ENCODE assay signal across 17 mouse cellular contexts in genomic region chrX:143881806-143882468, GRCm38 (mm10). TPM values are rescaled to one million over a fixed set of nuclear protein-coding genes. Genes with fewer than 3 reads are reported as not detected.
DNase-seq lines count a peak whose midpoint lies in the region; ATAC-seq lines count a peak whose summit lies in the region.
"Had no signal": no experiment of that assay in that cellular context is flagged by ENCODE, and none has a peak within 500 bp of the region (broad histone marks: within the 10 kb centered on the region; RNA-seq: fewer than 3 reads in every experiment).

No protein-coding gene starts in this region.

- peak; percentile 75 for ATAC-seq in hindbrain, embryonic 15.5 days (ENCODE audit: low FRiP score, low read depth)
- no peak for ATAC-seq in hindbrain, embryonic 13.5 days (ENCODE audit: low FRiP score)
- peak; percentile 67 for ATAC-seq in lung, embryonic 16.5 days (ENCODE audit: low read depth)
- peak; percentile 82 for ATAC-seq in forebrain, embryonic 16.5 days
- ATAC-seq: intestine, embryonic 16.5 days had no signal

- no peak overlapping the region for H3K9ac ChIP-seq in hindbrain, embryonic 15.5 days
- no peak overlapping the region for H3K9ac ChIP-seq in hindbrain, embryonic 13.5 days
- no peak overlapping the region for H3K9ac ChIP-seq in lung, embryonic 16.5 days (ENCODE audit: low read length)
- no peak overlapping the region for H3K9ac ChIP-seq in forebrain, embryonic 16.5 days (replicated peaks; ENCODE audit: low read depth, low read length)
- H3K9ac ChIP-seq: heart, embryonic 15.5 days; liver, embryonic 13.5 days; neural tube, embryonic 12.5 days; stomach, embryonic 15.5 days had no signal

- 0 out of 2 replicates have a peak, but pooled peaks cover 5% of the 10 kb centered on the region for H3K4me1 ChIP-seq in hindbrain, embryonic 15.5 days (replicated peaks)
- peaks cover 22% of the 10 kb centered on the region for H3K4me1 ChIP-seq in hindbrain, embryonic 13.5 days (replicated peaks)
- H3K4me1 ChIP-seq in lung, embryonic 16.5 days (replicated peaks; ENCODE audit: control insufficient read depth, insufficient read depth, low read length): peaks cover 2% of the 10 kb centered on the region; the same call in 1 of the 2 replicates
- H3K4me1 ChIP-seq in forebrain, embryonic 16.5 days (replicated peaks; ENCODE audit: control insufficient read depth, insufficient read depth, low read length): peaks cover 32% of the 10 kb centered on the region
- H3K4me1 ChIP-seq: liver, embryonic 13.5 days; neural tube, embryonic 12.5 days; stomach, embryonic 15.5 days had no signal

- no peak overlapping the region for H3K4me3 ChIP-seq in hindbrain, embryonic 15.5 days
- H3K4me3 ChIP-seq in hindbrain, embryonic 13.5 days: no peak overlapping the region
- H3K4me3 ChIP-seq in lung, embryonic 16.5 days (ENCODE audit: low read length): no peak overlapping the region
- no peak overlapping the region for H3K4me3 ChIP-seq in forebrain, embryonic 16.5 days (replicated peaks; ENCODE audit: low read length)
- H3K4me3 ChIP-seq: heart, embryonic 15.5 days; liver, embryonic 13.5 days; neural tube, embryonic 12.5 days; stomach, embryonic 15.5 days had no signal

- no peak overlapping the region for H3K4me2 ChIP-seq in hindbrain, embryonic 15.5 days
- H3K4me2 ChIP-seq in hindbrain, embryonic 13.5 days: no peak overlapping the region
- no peak overlapping the region for H3K4me2 ChIP-seq in lung, embryonic 16.5 days (ENCODE audit: low read depth, low read length)
- no peak overlapping the region for H3K4me2 ChIP-seq in forebrain, embryonic 16.5 days (ENCODE audit: low read length)
- H3K4me2 ChIP-seq: heart, embryonic 15.5 days; liver, embryonic 13.5 days; midbrain, embryonic 11.5 days; neural tube, embryonic 12.5 days; stomach, embryonic 15.5 days had no signal

- H3K36me3 ChIP-seq in hindbrain, embryonic 15.5 days: no peaks in the 10 kb centered on the region
- peaks cover 2% of the 10 kb centered on the region; the same call in 1 of the 2 replicates for H3K36me3 ChIP-seq in hindbrain, embryonic 13.5 days
- no peaks in the 10 kb centered on the region for H3K36me3 ChIP-seq in lung, embryonic 16.5 days (ENCODE audit: control insufficient read depth, insufficient read depth, low read length)
- no peaks in the 10 kb centered on the region for H3K36me3 ChIP-seq in forebrain, embryonic 16.5 days (ENCODE audit: control insufficient read depth, insufficient read depth)
- H3K36me3 ChIP-seq: heart, embryonic 15.5 days; liver, embryonic 13.5 days; neural tube, embryonic 12.5 days; stomach, embryonic 15.5 days had no signal

- no peaks in the 10 kb centered on the region for H3K27me3 ChIP-seq in hindbrain, embryonic 15.5 days
- H3K27me3 ChIP-seq in hindbrain, embryonic 13.5 days: no peaks in the 10 kb centered on the region
- no peaks in the 10 kb centered on the region for H3K27me3 ChIP-seq in lung, embryonic 16.5 days (ENCODE audit: control insufficient read depth, insufficient read depth, low read depth, low read length)
- no peaks in the 10 kb centered on the region for H3K27me3 ChIP-seq in forebrain, embryonic 16.5 days (replicated peaks; ENCODE audit: control insufficient read depth, insufficient read depth, low read length)
- H3K27me3 ChIP-seq: heart, embryonic 15.5 days; liver, embryonic 13.5 days; neural tube, embryonic 12.5 days; stomach, embryonic 15.5 days had no signal

- H3K27ac ChIP-seq in hindbrain, embryonic 15.5 days (replicated peaks): no peak overlapping the region
- no peak overlapping the region for H3K27ac ChIP-seq in hindbrain, embryonic 13.5 days
- H3K27ac ChIP-seq in lung, embryonic 16.5 days (ENCODE audit: low read length): no peak overlapping the region
- H3K27ac ChIP-seq in forebrain, embryonic 16.5 days (ENCODE audit: low read length): peak overlapping the region; percentile 35; the same call in 1 of the 2 replicates
- H3K27ac ChIP-seq: heart, embryonic 15.5 days; liver, embryonic 13.5 days; neural tube, embryonic 12.5 days; stomach, embryonic 15.5 days had no signal

- WGBS in hindbrain, embryonic 15.5 days: 52% methylated on average over 4 of the region's 4 CpGs
- WGBS in hindbrain, embryonic 13.5 days: 62% methylated on average over 4 of the region's 4 CpGs
- WGBS in lung, embryonic 16.5 days: 47% methylated on average over 4 of the region's 4 CpGs
- 30% methylated on average over 4 of the region's 4 CpGs for WGBS in forebrain, embryonic 16.5 days

- H3K9me3 ChIP-seq in hindbrain, embryonic 15.5 days: no peaks in the 10 kb centered on the region
- no peaks in the 10 kb centered on the region for H3K9me3 ChIP-seq in hindbrain, embryonic 13.5 days
- no peaks in the 10 kb centered on the region for H3K9me3 ChIP-seq in lung, embryonic 16.5 days (ENCODE audit: control insufficient read depth, low read length)
- no peaks in the 10 kb centered on the region for H3K9me3 ChIP-seq in forebrain, embryonic 16.5 days (ENCODE audit: control insufficient read depth, low read length)
- H3K9me3 ChIP-seq: heart, embryonic 15.5 days; liver, embryonic 13.5 days; neural tube, embryonic 12.5 days; stomach, embryonic 15.5 days had no signal

- DNase-seq in lung, postnatal 25 days (ENCODE audit: low spot score): no peak
- DNase-seq in R1 (ENCODE audit: low read depth, low spot score): peak; percentile 2
- no peak for DNase-seq in testis, postnatal 10 days (ENCODE audit: low spot score)
- DNase-seq: cerebellum, adult 8-10 months; gastrocnemius, postnatal 10 days; layer of hippocampus, adult 9-11 months; liver, embryonic 13.5 days; thymus, postnatal 25 days had no signal

RNA-seq across cellular contexts. Expression of gene Dcx, which starts 51.2 kb away (rescaled TPM):
- 259 and 274 TPM in 2 replicates for polyA plus RNA-seq in hindbrain, embryonic 15.5 days (2015; fragmentation: Nextera tagmentation; extraction: Ambion mirVana)
- polyA plus RNA-seq in hindbrain, embryonic 13.5 days (2015; fragmentation: Nextera tagmentation; extraction: Ambion mirVana): 301 and 308 TPM in 2 replicates
- polyA plus RNA-seq in lung, embryonic 16.5 days (2015; fragmentation: Nextera tagmentation; extraction: Ambion mirVana): 1.3 and 1.7 TPM in 2 replicates
- polyA plus RNA-seq in forebrain, embryonic 16.5 days (2015; fragmentation: Nextera tagmentation; extraction: Ambion mirVana): 389 and 442 TPM in 2 replicates

RNA-seq across cellular contexts. Expression of gene Capn6, which starts 54.7 kb away (rescaled TPM):
- 1.3 and 2.7 TPM in 2 replicates for polyA plus RNA-seq in hindbrain, embryonic 15.5 days (2015; fragmentation: Nextera tagmentation; extraction: Ambion mirVana)
- 3.5 and 4.5 TPM in 2 replicates for polyA plus RNA-seq in hindbrain, embryonic 13.5 days (2015; fragmentation: Nextera tagmentation; extraction: Ambion mirVana)
- 117 and 129 TPM in 2 replicates for polyA plus RNA-seq in lung, embryonic 16.5 days (2015; fragmentation: Nextera tagmentation; extraction: Ambion mirVana)
- 1.2 and 3.0 TPM in 2 replicates for polyA plus RNA-seq in forebrain, embryonic 16.5 days (2015; fragmentation: Nextera tagmentation; extraction: Ambion mirVana)

Comparison
In these comparisons a context has a peak if more than half of its experiments do, and no peak if none do; other contexts are left out.
1. RNA of gene Dcx, which starts 51.2 kb away (polyA plus RNA-seq): 389 to 442 TPM in forebrain, embryonic 16.5 days, 301 to 308 TPM in hindbrain, embryonic 13.5 days and 259 to 274 TPM in hindbrain, embryonic 15.5 days; 1.3 to 1.7 TPM in lung, embryonic 16.5 days; every median in the first group is over 10 times any median in the second.
2. RNA of gene Capn6, which starts 54.7 kb away (polyA plus RNA-seq): 117 to 129 TPM in lung, embryonic 16.5 days; 3.5 to 4.5 TPM in hindbrain, embryonic 13.5 days, 1.3 to 2.7 TPM in hindbrain, embryonic 15.5 days and 1.2 to 3.0 TPM in forebrain, embryonic 16.5 days; every median in the first group is over 10 times any median in the second.